Mouse (Mus musculus): ENCODE measurements at regions not wholly inside any gene's neighbourhood (a gene's known extent, or its start where the extent isn't known, plus 50 kb on each side); places are given as distances from the start of the nearest gene placed in this dataset.

- H3K27ac ChIP-seq (replicated peaks in 1 of 2; ENCODE audit: control insufficient read depth in 1 of 2, insufficient read depth in 1 of 2, low read depth in 2 of 2, low read length in 2 of 2) = no peak overlapping the region
- H3K4me1 ChIP-seq (ENCODE audit: control insufficient read depth in 2 of 2, insufficient read depth in 2 of 2, low read length in 2 of 2) = no peaks in the 10 kb centered on the region
- WGBS = 89% methylated on average over 5 of the region's 5 CpGs
- H3K36me3 ChIP-seq (ENCODE audit: control insufficient read depth, insufficient read depth, low read length) = no peaks in the 10 kb centered on the region
- no peak overlapping the region for H3K4me3 ChIP-seq (ENCODE audit: control insufficient read depth in 1 of 2, insufficient read depth in 1 of 2, low read depth in 1 of 2, low read length in 2 of 2)
- no peak for ATAC-seq (ENCODE audit: insufficient number of reproducible peaks, insufficient read depth, low FRiP score, low read depth)
- H3K9ac ChIP-seq (ENCODE audit: low read length) = no peak overlapping the region
- H3K4me2 ChIP-seq (ENCODE audit: low read length) = no peak overlapping the region
- H3K9me3 ChIP-seq (ENCODE audit: control insufficient read depth, low read length) = no peaks in the 10 kb centered on the region
- H3K27me3 ChIP-seq (ENCODE audit: control insufficient read depth, insufficient read depth, low read length) = no peaks in the 10 kb centered on the region
Observed at GRCm38 (mm10) chr14:58581806-58582205, 511.5 kb downstream of the Fgf9 start.

DNA sequence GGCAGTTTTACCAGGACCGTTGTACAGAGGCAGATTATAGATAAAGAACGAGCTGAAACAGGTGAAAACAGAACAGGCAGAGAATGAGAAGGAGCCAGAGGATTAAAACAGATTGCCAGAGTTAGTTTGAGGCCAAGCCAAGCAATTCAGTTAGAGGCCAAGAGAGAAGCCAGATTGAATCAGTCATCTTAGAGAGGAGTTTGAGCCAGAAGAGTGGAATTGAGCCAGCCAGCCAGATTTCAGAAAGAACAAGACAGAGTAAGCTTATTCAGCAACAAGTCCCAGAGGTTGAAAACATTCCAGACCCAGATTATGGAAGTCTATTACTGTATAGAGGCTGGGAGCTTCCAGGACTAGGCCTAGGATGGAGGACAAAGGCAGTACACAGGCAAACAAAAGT lies 499.7 kb downstream of the Fgf9 start:
- H3K36me3 ChIP-seq (ENCODE audit: control insufficient read depth, insufficient read depth, low read length) = no peaks in the 10 kb centered on the region
- no peaks in the 10 kb centered on the region for H3K27me3 ChIP-seq (ENCODE audit: control insufficient read depth, insufficient read depth, low read length)
- 0 out of 2 replicates have a peak, but pooled peaks cover 4% of the 10 kb centered on the region for H3K9me3 ChIP-seq (ENCODE audit: control insufficient read depth, low read length)
- no peak overlapping the region for H3K27ac ChIP-seq (replicated peaks in 1 of 2; ENCODE audit: control insufficient read depth in 1 of 2, insufficient read depth in 1 of 2, low read depth in 2 of 2, low read length in 2 of 2)
- no peak for ATAC-seq (ENCODE audit: insufficient number of reproducible peaks, insufficient read depth, low FRiP score, low read depth)
- H3K4me3 ChIP-seq (ENCODE audit: control insufficient read depth in 1 of 2, insufficient read depth in 1 of 2, low read depth in 1 of 2, low read length in 2 of 2) = no peak overlapping the region
- 83% methylated on average over 2 of the region's 2 CpGs for WGBS
- no peaks in the 10 kb centered on the region for H3K4me1 ChIP-seq (ENCODE audit: control insufficient read depth in 2 of 2, insufficient read depth in 2 of 2, low read length in 2 of 2)
- no peak overlapping the region for H3K4me2 ChIP-seq (ENCODE audit: low read length)
- H3K9ac ChIP-seq (ENCODE audit: low read length) = no peak overlapping the region

DNA sequence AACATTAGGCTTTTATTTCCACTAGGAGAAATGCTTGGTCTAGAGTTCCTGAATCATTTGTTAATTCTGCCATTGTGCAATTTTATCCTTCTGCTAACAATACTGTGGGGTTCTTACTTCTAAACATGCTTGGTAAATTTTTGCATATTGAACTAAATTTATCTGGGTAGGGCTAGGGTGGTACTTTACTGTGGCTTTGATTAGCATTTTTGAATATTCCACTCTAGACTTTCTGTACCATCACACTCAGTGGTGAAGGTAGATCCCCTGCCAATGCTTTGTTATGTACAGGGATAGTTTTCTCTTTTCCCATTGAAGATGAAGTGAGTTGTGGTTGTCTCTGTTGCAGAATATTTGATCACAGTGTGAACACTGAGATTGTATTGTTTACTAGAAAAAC lies 497.1 kb downstream of the Fgf9 start:
- Histone ChIP-seq H3K9me3 (ENCODE audit: control insufficient read depth, low read length) (0 out of 2 replicates have a peak, but pooled peaks cover 4% of the 10 kb centered on the region), H3K4me2 (ENCODE audit: low read length) (no peak overlapping the region), H3K27me3 (ENCODE audit: control insufficient read depth, insufficient read depth, low read length) (no peaks in the 10 kb centered on the region), H3K9ac (ENCODE audit: low read length) (no peak overlapping the region), H3K4me3 (ENCODE audit: control insufficient read depth in 1 of 2, insufficient read depth in 1 of 2, low read depth in 1 of 2, low read length in 2 of 2) (no peak overlapping the region), H3K4me1 (ENCODE audit: control insufficient read depth in 2 of 2, insufficient read depth in 2 of 2, low read length in 2 of 2) (no peaks in the 10 kb centered on the region), H3K27ac (replicated peaks in 1 of 2; ENCODE audit: control insufficient read depth in 1 of 2, insufficient read depth in 1 of 2, low read depth in 2 of 2, low read length in 2 of 2) (no peak overlapping the region), H3K36me3 (ENCODE audit: control insufficient read depth, insufficient read depth, low read length) (no peaks in the 10 kb centered on the region)
- no peak for ATAC-seq (ENCODE audit: insufficient number of reproducible peaks, insufficient read depth, low FRiP score, low read depth)

DNA sequence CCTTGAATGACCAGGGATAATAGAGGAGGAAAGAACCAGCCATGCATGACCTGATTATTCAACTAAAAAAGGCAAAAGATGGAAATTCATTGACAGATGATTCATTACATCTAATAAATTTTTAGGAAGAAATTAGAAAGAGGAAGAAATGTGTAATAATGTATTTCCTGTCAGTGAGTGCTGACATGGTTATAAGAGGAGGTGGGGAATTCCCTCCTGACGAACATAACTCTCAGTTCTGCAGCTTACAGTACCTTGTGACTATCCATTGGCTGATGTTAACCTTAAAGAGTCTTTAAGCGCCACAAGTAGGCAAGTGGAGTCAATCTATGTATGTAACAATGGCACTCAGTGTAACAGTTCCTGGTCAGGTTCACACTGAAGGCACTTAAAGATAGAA lies 492.7 kb downstream of the Fgf9 start:
- Histone ChIP-seq H3K4me2 (ENCODE audit: low read length) (no peak overlapping the region), H3K36me3 (ENCODE audit: control insufficient read depth, insufficient read depth, low read length) (no peaks in the 10 kb centered on the region), H3K27me3 (ENCODE audit: control insufficient read depth, insufficient read depth, low read length) (no peaks in the 10 kb centered on the region), H3K9me3 (ENCODE audit: control insufficient read depth, low read length) (no peaks in the 10 kb centered on the region), H3K9ac (ENCODE audit: low read length) (no peak overlapping the region), H3K4me3 (ENCODE audit: control insufficient read depth in 1 of 2, insufficient read depth in 1 of 2, low read depth in 1 of 2, low read length in 2 of 2) (no peak overlapping the region), H3K27ac (replicated peaks in 1 of 2; ENCODE audit: control insufficient read depth in 1 of 2, insufficient read depth in 1 of 2, low read depth in 2 of 2, low read length in 2 of 2) (no peak overlapping the region), H3K4me1 (ENCODE audit: control insufficient read depth in 2 of 2, insufficient read depth in 2 of 2, low read length in 2 of 2) (no peaks in the 10 kb centered on the region)
- ATAC-seq (ENCODE audit: insufficient number of reproducible peaks, insufficient read depth, low FRiP score, low read depth) = no peak
- WGBS = 73% methylated on average over 2 of the region's 2 CpGs

- H3K9me3 ChIP-seq (ENCODE audit: control insufficient read depth, low read length) = peaks cover 4% of the 10 kb centered on the region; the same call in 1 of the 2 replicates
- WGBS = 73% methylated on average over 2 of the region's 2 CpGs
- no peaks in the 10 kb centered on the region for H3K27me3 ChIP-seq (ENCODE audit: control insufficient read depth, insufficient read depth, low read length)
- no peak overlapping the region for H3K9ac ChIP-seq (ENCODE audit: low read length)
- H3K4me2 ChIP-seq (ENCODE audit: low read length) = no peak overlapping the region
- H3K36me3 ChIP-seq (ENCODE audit: control insufficient read depth, insufficient read depth, low read length) = no peaks in the 10 kb centered on the region
- H3K4me3 ChIP-seq (ENCODE audit: control insufficient read depth in 1 of 2, insufficient read depth in 1 of 2, low read depth in 1 of 2, low read length in 2 of 2) = no peak overlapping the region
- H3K4me1 ChIP-seq (ENCODE audit: control insufficient read depth in 2 of 2, insufficient read depth in 2 of 2, low read length in 2 of 2) = no peaks in the 10 kb centered on the region; a peak in 1 of 4 replicates
- H3K27ac ChIP-seq (replicated peaks in 1 of 2; ENCODE audit: control insufficient read depth in 1 of 2, insufficient read depth in 1 of 2, low read depth in 2 of 2, low read length in 2 of 2) = no peak overlapping the region
- ATAC-seq (ENCODE audit: insufficient number of reproducible peaks, insufficient read depth, low FRiP score, low read depth) = no peak
Observed at GRCm38 (mm10) chr14:58550785-58551184, 480.4 kb downstream of the Fgf9 start.

GRCm38 (mm10) chr14:58545778-58546177 lies 475.4 kb downstream of the Fgf9 start:
- Histone ChIP-seq H3K4me1 (ENCODE audit: control insufficient read depth in 2 of 2, insufficient read depth in 2 of 2, low read length in 2 of 2) (peaks cover 2 to 5% of the 10 kb centered on the region in 2 experiments; a peak in 1 of 4 replicates), H3K27ac (replicated peaks in 1 of 2; ENCODE audit: control insufficient read depth in 1 of 2, insufficient read depth in 1 of 2, low read depth in 2 of 2, low read length in 2 of 2) (peak overlapping the region; percentile 24 to 29; a peak in 3 of 4 replicates), H3K4me3 (ENCODE audit: control insufficient read depth in 1 of 2, insufficient read depth in 1 of 2, low read depth in 1 of 2, low read length in 2 of 2) (no peak overlapping the region), H3K9ac (ENCODE audit: low read length) (no peak overlapping the region), H3K27me3 (ENCODE audit: control insufficient read depth, insufficient read depth, low read length) (no peaks in the 10 kb centered on the region), H3K36me3 (ENCODE audit: control insufficient read depth, insufficient read depth, low read length) (no peaks in the 10 kb centered on the region), H3K9me3 (ENCODE audit: control insufficient read depth, low read length) (peaks cover 2% of the 10 kb centered on the region; the same call in 1 of the 2 replicates), H3K4me2 (ENCODE audit: low read length) (peak overlapping the region; percentile 37)
- ATAC-seq (ENCODE audit: insufficient number of reproducible peaks, insufficient read depth, low FRiP score, low read depth) = 0 out of 2 replicates have a peak, but pooled peaks have one; percentile 26
- WGBS = 9% methylated on average over 5 of the region's 5 CpGs

DNA sequence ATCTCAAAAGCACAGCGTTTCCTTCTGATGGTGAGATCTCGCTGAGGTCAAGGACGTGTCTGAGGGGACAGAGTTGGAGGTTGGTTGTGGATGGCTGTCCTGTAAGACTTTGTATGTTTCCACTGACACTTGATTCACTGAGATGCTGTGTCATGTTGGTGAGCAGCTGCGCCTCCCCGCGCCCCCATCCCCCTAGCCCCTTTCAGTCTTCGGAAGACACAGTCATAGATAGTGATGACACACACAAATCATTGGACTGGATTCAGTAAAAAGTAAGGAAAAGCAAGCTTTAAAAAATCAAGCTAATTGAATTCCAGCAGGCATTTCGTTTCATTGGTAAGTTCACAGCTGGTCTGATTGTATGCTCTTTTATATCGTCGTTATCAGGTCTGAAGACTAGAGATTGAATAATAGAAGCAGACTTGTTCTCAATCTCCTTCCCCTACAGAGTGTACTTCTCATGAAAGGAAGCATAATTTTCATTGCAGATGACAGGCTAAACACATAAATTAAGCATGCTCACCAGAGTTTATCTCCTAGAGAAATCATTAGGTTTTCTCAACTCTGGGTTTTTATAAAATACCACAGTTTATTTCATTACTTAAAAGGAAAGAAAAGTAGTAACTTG lies 472.9 kb downstream of the Fgf9 start:
- WGBS = 80% methylated on average over 10 of the region's 10 CpGs
- Histone ChIP-seq H3K27ac (replicated peaks in 1 of 2; ENCODE audit: control insufficient read depth in 1 of 2, insufficient read depth in 1 of 2, low read depth in 2 of 2, low read length in 2 of 2) (no peak overlapping the region), H3K4me3 (ENCODE audit: control insufficient read depth in 1 of 2, insufficient read depth in 1 of 2, low read depth in 1 of 2, low read length in 2 of 2) (no peak overlapping the region), H3K9ac (ENCODE audit: low read length) (no peak overlapping the region), H3K4me2 (ENCODE audit: low read length) (no peak overlapping the region), H3K9me3 (ENCODE audit: control insufficient read depth, low read length) (no peaks in the 10 kb centered on the region), H3K36me3 (ENCODE audit: control insufficient read depth, insufficient read depth, low read length) (no peaks in the 10 kb centered on the region), H3K27me3 (ENCODE audit: control insufficient read depth, insufficient read depth, low read length) (no peaks in the 10 kb centered on the region), H3K4me1 (ENCODE audit: control insufficient read depth in 2 of 2, insufficient read depth in 2 of 2, low read length in 2 of 2) (peaks cover 6 to 10% of the 10 kb centered on the region in 2 experiments; a peak in 3 of 4 replicates)
- no peak for ATAC-seq (ENCODE audit: insufficient number of reproducible peaks, insufficient read depth, low FRiP score, low read depth)

DNA sequence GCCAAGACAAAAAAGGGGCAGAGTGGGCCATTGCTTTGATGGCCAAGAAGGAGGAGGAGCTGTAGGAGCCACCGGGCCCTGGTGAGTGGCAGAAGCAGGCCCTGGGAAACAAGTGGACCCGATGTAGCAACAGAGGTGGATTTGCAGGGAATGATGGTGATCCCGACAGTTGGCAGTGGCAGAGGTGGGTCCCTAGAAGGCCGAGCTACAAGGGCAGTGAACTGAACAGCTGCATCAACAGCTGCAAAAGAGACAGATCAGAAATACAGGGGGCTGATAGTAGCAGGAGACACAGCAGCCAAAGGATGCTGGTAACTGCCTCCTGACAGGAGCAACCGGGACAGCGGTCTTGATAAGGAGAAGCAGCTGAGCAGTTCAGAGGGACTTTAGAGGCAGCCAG lies 467.8 kb downstream of the Fgf9 start:
- Histone ChIP-seq H3K4me1 (ENCODE audit: control insufficient read depth in 2 of 2, insufficient read depth in 2 of 2, low read length in 2 of 2) (peaks cover 7 to 8% of the 10 kb centered on the region in 2 experiments; a peak in 3 of 4 replicates), H3K4me3 (ENCODE audit: control insufficient read depth in 1 of 2, insufficient read depth in 1 of 2, low read depth in 1 of 2, low read length in 2 of 2) (no peak overlapping the region), H3K9ac (ENCODE audit: low read length) (peak overlapping the region; percentile 12; the same call in 1 of the 2 replicates), H3K36me3 (ENCODE audit: control insufficient read depth, insufficient read depth, low read length) (no peaks in the 10 kb centered on the region), H3K4me2 (ENCODE audit: low read length) (no peak overlapping the region), H3K27ac (replicated peaks in 1 of 2; ENCODE audit: control insufficient read depth in 1 of 2, insufficient read depth in 1 of 2, low read depth in 2 of 2, low read length in 2 of 2) (no peak overlapping the region), H3K9me3 (ENCODE audit: control insufficient read depth, low read length) (no peaks in the 10 kb centered on the region), H3K27me3 (ENCODE audit: control insufficient read depth, insufficient read depth, low read length) (no peaks in the 10 kb centered on the region)
- no peak for ATAC-seq (ENCODE audit: insufficient number of reproducible peaks, insufficient read depth, low FRiP score, low read depth)
- 39% methylated on average over 6 of the region's 6 CpGs for whole genome bisulfite sequencing
